ENCODE assay signal across 1 mouse cellular context in genomic region chr10:79865801-79866295, GRCm38 (mm10).
TF ChIP-seq lines count a peak whose summit lies in the region.

No protein-coding gene starts in this region.

TF ChIP-seq in CH12.LX, 34 proteins besides CTCF, POLR2A, EP300 and RAD21:
- peak; percentile 40 for TF ChIP-seq SMC3 (IDR thresholded peaks at IDR 0.05; ENCODE audit: low read depth, low read length)
- no peak for TF ChIP-seq JUND (conservative IDR thresholded peaks at IDR 0.05; ENCODE audit: low read depth, low read length)
TF ChIP-seq in CH12.LX: peak in this region for 1.
